Mouse (Mus musculus): Measurements from ENCODE around the gene Bmpr1a. TPM values are rescaled to one million over a fixed set of nuclear protein-coding genes. Genes with fewer than 3 reads are reported as not detected.
A peak's percentile ranks its signal among the peaks of the same experiment; 100 is the strongest.

Bmpr1a gene
- total RNA-seq, 2 experiments from 2014 or later = 42.4 to 54.7 TPM

GRCm38 (mm10) chr14:34403424-34403823 lies 99.7 kb downstream of the Bmpr1a start:
- DNase-seq = no peak
- intact Hi-C loops (cut with DNase I) = no loop called here

- no peak for DNase-seq
- intact Hi-C loops (cut with DNase I) = no loop called here
Observed at GRCm38 (mm10) chr14:34402871-34403270, 100.3 kb downstream of the Bmpr1a start.

- DNase-seq = peak; percentile 68 to 77
- intact Hi-C loops (cut with DNase I) = no loop called here
Observed at GRCm38 (mm10) chr14:34401135-34401534, 102.0 kb downstream of the Bmpr1a start.

GRCm38 (mm10) chr14:34400021-34400420 lies 103.1 kb downstream of the Bmpr1a start:
- intact Hi-C loops (cut with DNase I) = no loop called here
- no peak for DNase-seq

GRCm38 (mm10) chr14:34399301-34399700 lies 103.8 kb downstream of the Bmpr1a start:
- intact Hi-C loops (cut with DNase I) = loop anchor here (2.0 kb wide), 1 partner anchor 28 kb away; no protein-coding TSS in a partner anchor
- DNase-seq = no peak

GRCm38 (mm10) chr14:34398901-34399300 lies 104.2 kb downstream of the Bmpr1a start:
- no peak for DNase-seq
- intact Hi-C loops (cut with DNase I) = loop anchor here (2.0 kb wide), 1 partner anchor 28 kb away; no protein-coding TSS in a partner anchor

- no peak for DNase-seq
- intact Hi-C loops (cut with DNase I) = loop anchor here (2.0 kb wide), 1 partner anchor 27 kb away; no protein-coding TSS in a partner anchor
Observed at GRCm38 (mm10) chr14:34397871-34398270, 105.3 kb downstream of the Bmpr1a start.

- intact Hi-C loops (cut with DNase I) = no loop called here
- no peak for DNase-seq
Observed at GRCm38 (mm10) chr14:34393295-34393694, 109.8 kb downstream of the Bmpr1a start.

- intact Hi-C loops (cut with DNase I) = no loop called here
Observed at GRCm38 (mm10) chr14:34382921-34383704, 120.0 kb downstream of the Bmpr1a start.

GRCm38 (mm10) chr14:34378560-34379331 lies 124.4 kb downstream of the Bmpr1a start:
- intact Hi-C loops (cut with DNase I) = no loop called here
- no peak for DNase-seq

More at GRCm38 (mm10) chr14:34382921-34383704, 120.0 kb downstream of the Bmpr1a start:
- DNase-seq = no peak

- no peak for DNase-seq
- intact Hi-C loops (cut with DNase I) = no loop called here
Observed at GRCm38 (mm10) chr14:34377121-34377520, 126.0 kb downstream of the Bmpr1a start.

- no peak for DNase-seq
- intact Hi-C loops (cut with DNase I) = loop anchor here (2.0 kb wide), 1 partner anchor 15 kb away; no protein-coding TSS in a partner anchor
Observed at GRCm38 (mm10) chr14:34375941-34376340, 127.2 kb downstream of the Bmpr1a start.

GRCm38 (mm10) chr14:34375415-34375904 lies 127.7 kb downstream of the Bmpr1a start, which contains the start of gene Mmrn2:
Gene Mmrn2, plus strand, starts transcription at chr14:34375465.
- intact Hi-C loops (cut with DNase I) = loop anchor here (2.0 kb wide), 1 partner anchor 15 kb away; no protein-coding TSS in a partner anchor
- DNase-seq = no peak

GRCm38 (mm10) chr14:34374577-34374976 lies 128.6 kb downstream of the Bmpr1a start, which contains the start of gene Sncg:
Gene Sncg, minus strand, starts transcription at chr14:34374789.
- no peak for DNase-seq
- intact Hi-C loops (cut with DNase I) = loop anchor here (2.0 to 5.0 kb wide), 3 partner anchors 16 to 403 kb away; no protein-coding TSS in a partner anchor

- no peak for DNase-seq
- intact Hi-C loops (cut with DNase I) = loop anchor here (5.0 kb wide), 2 partner anchors 179 to 404 kb away; no protein-coding TSS in a partner anchor
Observed at GRCm38 (mm10) chr14:34373581-34373980, 129.6 kb downstream of the Bmpr1a start.

GRCm38 (mm10) chr14:34372646-34373045 lies 130.5 kb downstream of the Bmpr1a start:
- peak in 1 of 2 experiments; percentile 56 for DNase-seq
- intact Hi-C loops (cut with DNase I) = loop anchor here (5.0 kb wide), 2 partner anchors 180 to 405 kb away; no protein-coding TSS in a partner anchor

- DNase-seq = no peak
- intact Hi-C loops (cut with DNase I) = loop anchor here (2.0 to 5.0 kb wide), 3 partner anchors 27 to 406 kb away; no protein-coding TSS in a partner anchor
Observed at GRCm38 (mm10) chr14:34371763-34372162, 131.4 kb downstream of the Bmpr1a start.

- no peak for DNase-seq
- intact Hi-C loops (cut with DNase I) = loop anchor here (2.0 to 5.0 kb wide), 3 partner anchors 28 to 406 kb away; no protein-coding TSS in a partner anchor
Observed at GRCm38 (mm10) chr14:34370921-34371320, 132.2 kb downstream of the Bmpr1a start.

GRCm38 (mm10) chr14:34370203-34370602 lies 132.9 kb downstream of the Bmpr1a start:
- intact Hi-C loops (cut with DNase I) = loop anchor here (2.0 to 5.0 kb wide), 3 partner anchors 29 to 407 kb away; no protein-coding TSS in a partner anchor
- DNase-seq = no peak

- DNase-seq = no peak
- intact Hi-C loops (cut with DNase I) = loop anchor here (10.0 kb wide), 1 partner anchor 260 kb away; the partner anchor contains the start of gene A630023A22Rik
Observed at GRCm38 (mm10) chr14:34365147-34365507, 138.0 kb downstream of the Bmpr1a start.
